ENCODE assay signal across 8 mouse cellular contexts in genomic region chr17:57248771-57249170, GRCm38 (mm10). TPM values are rescaled to one million over a fixed set of nuclear protein-coding genes. Genes with fewer than 3 reads are reported as not detected.
A peak's percentile ranks its signal among the peaks of the same experiment; 100 is the strongest.
DNase-seq lines count a peak whose midpoint lies in the region; ATAC-seq and TF ChIP-seq lines count a peak whose summit lies in the region.

No protein-coding gene starts in this region.

- 3% methylated on average over 13 of the region's 13 CpGs for WGBS in kidney, adult 2 months
- WGBS in heart, embryonic 13.5 days: 6% methylated on average over 13 of the region's 13 CpGs
- 11% methylated on average over 13 of the region's 13 CpGs for WGBS in limb, embryonic 13.5 days
- 8% methylated on average over 13 of the region's 13 CpGs for WGBS in neural tube, embryonic 12.5 days

- H3K4me3 ChIP-seq in kidney, adult 2 months (ENCODE audit: insufficient read depth, low read depth, low read length): peak overlapping the region; percentile 67
- H3K4me3 ChIP-seq in heart, embryonic 13.5 days: peak overlapping the region; percentile 69
- H3K4me3 ChIP-seq in limb, embryonic 13.5 days: peak overlapping the region; percentile 81
- peak overlapping the region; percentile 51 for H3K4me3 ChIP-seq in neural tube, embryonic 12.5 days

- no peaks in the 10 kb centered on the region for H3K9me3 ChIP-seq in heart, embryonic 13.5 days
- H3K9me3 ChIP-seq in limb, embryonic 13.5 days: no peaks in the 10 kb centered on the region
- no peaks in the 10 kb centered on the region for H3K9me3 ChIP-seq in neural tube, embryonic 12.5 days

- TF ChIP-seq POLR2A in kidney, adult 2 months (IDR thresholded peaks at IDR 0.05; ENCODE audit: low read depth, low read length): no peak

- 0 out of 2 replicates have a peak, but pooled peaks have one; percentile 2 for TF ChIP-seq CTCF in kidney, adult 2 months (conservative IDR thresholded peaks at IDR 0.05; ENCODE audit: insufficient read depth, insufficient read length, low read depth, low read length)

- no peak for DNase-seq in kidney, adult 2 months
- DNase-seq in kidney, adult 18-20 months: no peak
- DNase-seq in brain, adult 2 months (ENCODE audit: low read depth, low spot score): peak; percentile 37
- no peak for DNase-seq in adipocyte (ENCODE audit: low spot score)

- peaks cover 10% of the 10 kb centered on the region; the same call in 1 of the 2 replicates for H3K4me1 ChIP-seq in kidney, adult 2 months (ENCODE audit: control insufficient read depth, insufficient read depth, low read length)
- H3K4me1 ChIP-seq in heart, embryonic 13.5 days: peaks cover 32% of the 10 kb centered on the region
- peaks cover 29% of the 10 kb centered on the region for H3K4me1 ChIP-seq in limb, embryonic 13.5 days
- H3K4me1 ChIP-seq in neural tube, embryonic 12.5 days: peaks cover 31% of the 10 kb centered on the region

- peak overlapping the region; percentile 83 for H3K27ac ChIP-seq in kidney, adult 2 months (ENCODE audit: insufficient read depth, low read depth, low read length)
- H3K27ac ChIP-seq in heart, embryonic 13.5 days (replicated peaks): peak overlapping the region; percentile 95
- H3K27ac ChIP-seq in limb, embryonic 13.5 days: peak overlapping the region; percentile 93
- H3K27ac ChIP-seq in neural tube, embryonic 12.5 days: peak overlapping the region; percentile 57

- H3K4me2 ChIP-seq in heart, embryonic 13.5 days: peak overlapping the region; percentile 99
- peak overlapping the region; percentile 98 for H3K4me2 ChIP-seq in limb, embryonic 13.5 days (replicated peaks)
- peak overlapping the region; percentile 93 for H3K4me2 ChIP-seq in neural tube, embryonic 12.5 days (replicated peaks)

- peak overlapping the region; percentile 79 for H3K9ac ChIP-seq in heart, embryonic 13.5 days
- H3K9ac ChIP-seq in limb, embryonic 13.5 days: peak overlapping the region; percentile 62
- H3K9ac ChIP-seq in neural tube, embryonic 12.5 days: peak overlapping the region; percentile 55; the same call in 1 of the 2 replicates

- ATAC-seq in heart, embryonic 13.5 days (ENCODE audit: extremely low read depth, insufficient number of reproducible peaks, low FRiP score, low TSS enrichment): no peak
- no peak for ATAC-seq in limb, embryonic 13.5 days (ENCODE audit: low FRiP score, low read depth)
- no peak for ATAC-seq in neural tube, embryonic 12.5 days (ENCODE audit: low FRiP score, low read depth)
- no peak for ATAC-seq in monocyte, adult 5-6 weeks (replicated peaks; ENCODE audit: insufficient number of reproducible peaks, low FRiP score, low TSS enrichment, poor library complexity, severe bottlenecking)

- H3K27me3 ChIP-seq in kidney, adult 2 months (replicated peaks; ENCODE audit: control insufficient read depth, insufficient read depth, low read length): no peaks in the 10 kb centered on the region
- no peaks in the 10 kb centered on the region for H3K27me3 ChIP-seq in heart, embryonic 13.5 days (replicated peaks)
- no peaks in the 10 kb centered on the region for H3K27me3 ChIP-seq in limb, embryonic 13.5 days
- H3K27me3 ChIP-seq in neural tube, embryonic 12.5 days (replicated peaks): no peaks in the 10 kb centered on the region

- no peaks in the 10 kb centered on the region for H3K36me3 ChIP-seq in kidney, adult 2 months (ENCODE audit: control insufficient read depth, insufficient read depth, low read length)
- H3K36me3 ChIP-seq in heart, embryonic 13.5 days: peaks cover 25% of the 10 kb centered on the region
- H3K36me3 ChIP-seq in limb, embryonic 13.5 days: peaks cover 21% of the 10 kb centered on the region
- peaks cover 11% of the 10 kb centered on the region for H3K36me3 ChIP-seq in neural tube, embryonic 12.5 days

RNA-seq across cellular contexts. Expression of gene Trip10, which starts 0.5 kb away (rescaled TPM):
- polyA plus RNA-seq in kidney, adult 2 months (2012; rRNA removed): 30.4 and 35.6 TPM in 2 replicates
- polyA plus RNA-seq in heart, embryonic 13.5 days (2015; fragmentation: Nextera tagmentation; extraction: Ambion mirVana): 35.2 and 39.7 TPM in 2 replicates
- polyA plus RNA-seq in limb, embryonic 13.5 days (2015; fragmentation: Nextera tagmentation; extraction: Ambion mirVana): 28.8 and 38.1 TPM in 2 replicates
- 19.7 and 20.6 TPM in 2 replicates for polyA plus RNA-seq in neural tube, embryonic 12.5 days (2016; fragmentation: Nextera tagmentation; extraction: Ambion mirVana)
- 4.5 to 10.8 TPM (median 9.2 TPM) in 3 replicates for total RNA-seq in monocyte, adult 5-6 weeks (2017)

RNA-seq across cellular contexts. Expression of gene Gpr108, which starts 0.5 kb away (rescaled TPM):
- polyA plus RNA-seq in kidney, adult 2 months (2012; rRNA removed): 36.7 and 39.6 TPM in 2 replicates
- polyA plus RNA-seq in heart, embryonic 13.5 days (2015; fragmentation: Nextera tagmentation; extraction: Ambion mirVana): 25.5 and 26.4 TPM in 2 replicates
- polyA plus RNA-seq in limb, embryonic 13.5 days (2015; fragmentation: Nextera tagmentation; extraction: Ambion mirVana): 34.5 and 36.5 TPM in 2 replicates
- 24.2 and 24.3 TPM in 2 replicates for polyA plus RNA-seq in neural tube, embryonic 12.5 days (2016; fragmentation: Nextera tagmentation; extraction: Ambion mirVana)
- 27.2 to 32.8 TPM (median 27.8 TPM) in 3 replicates for total RNA-seq in monocyte, adult 5-6 weeks (2017)

RNA-seq across cellular contexts. Expression of gene C3, which starts 20.8 kb away (rescaled TPM):
- 51.5 and 69.4 TPM in 2 replicates for polyA plus RNA-seq in kidney, adult 2 months (2012; rRNA removed)
- 1.6 and 4.0 TPM in 2 replicates for polyA plus RNA-seq in heart, embryonic 13.5 days (2015; fragmentation: Nextera tagmentation; extraction: Ambion mirVana)
- 0.31 and 0.59 TPM in 2 replicates for polyA plus RNA-seq in limb, embryonic 13.5 days (2015; fragmentation: Nextera tagmentation; extraction: Ambion mirVana)
- 0.68 and 0.97 TPM in 2 replicates for polyA plus RNA-seq in neural tube, embryonic 12.5 days (2016; fragmentation: Nextera tagmentation; extraction: Ambion mirVana)
- total RNA-seq in monocyte, adult 5-6 weeks (2017): 96.6 to 152 TPM (median 129 TPM) in 3 replicates

RNA-seq across cellular contexts. Expression of gene Vav1, which starts 30.1 kb away (rescaled TPM):
- polyA plus RNA-seq in kidney, adult 2 months (2012; rRNA removed): 1.1 and 3.4 TPM in 2 replicates
- polyA plus RNA-seq in heart, embryonic 13.5 days (2015; fragmentation: Nextera tagmentation; extraction: Ambion mirVana): 1.8 and 2.4 TPM in 2 replicates
- 2.1 and 2.7 TPM in 2 replicates for polyA plus RNA-seq in limb, embryonic 13.5 days (2015; fragmentation: Nextera tagmentation; extraction: Ambion mirVana)
- 1.8 and 2.0 TPM in 2 replicates for polyA plus RNA-seq in neural tube, embryonic 12.5 days (2016; fragmentation: Nextera tagmentation; extraction: Ambion mirVana)
- total RNA-seq in monocyte, adult 5-6 weeks (2017): 267 to 324 TPM (median 306 TPM) in 3 replicates

RNA-seq across cellular contexts. Expression of gene Tnfsf14, which starts 54.8 kb away (rescaled TPM):
- polyA plus RNA-seq in kidney, adult 2 months (2012; rRNA removed): 0.35 and 0.44 TPM in 2 replicates
- 0.13 and 0.28 TPM in 2 replicates for polyA plus RNA-seq in heart, embryonic 13.5 days (2015; fragmentation: Nextera tagmentation; extraction: Ambion mirVana)
- polyA plus RNA-seq in limb, embryonic 13.5 days (2015; fragmentation: Nextera tagmentation; extraction: Ambion mirVana): 0.20 TPM in 1 of 2 replicates, not detected in the other
- 0.10 and 0.28 TPM in 2 replicates for polyA plus RNA-seq in neural tube, embryonic 12.5 days (2016; fragmentation: Nextera tagmentation; extraction: Ambion mirVana)
- 9.5 to 16.2 TPM (median 10.5 TPM) in 3 replicates for total RNA-seq in monocyte, adult 5-6 weeks (2017)

Comparison
In these comparisons a context has a peak if more than half of its experiments do, and no peak if none do; other contexts are left out.
1. RNA of gene C3, which starts 20.8 kb away (polyA plus RNA-seq): 51.5 to 69.4 TPM in kidney, adult 2 months; 1.6 to 4.0 TPM in heart, embryonic 13.5 days, 0.68 to 0.97 TPM in neural tube, embryonic 12.5 days and 0.31 to 0.59 TPM in limb, embryonic 13.5 days; every median in the first group is over 10 times any median in the second.
2. Peak in every context shown above with its lines, with median percentiles within 50 percentile points of each other: H3K27ac ChIP-seq, H3K4me3 ChIP-seq, H3K4me2 ChIP-seq and H3K9ac ChIP-seq.